Mouse (Mus musculus): ENCODE results near the gene Camk1. TPM values are rescaled to one million over a fixed set of nuclear protein-coding genes. Genes with fewer than 3 reads are reported as not detected.
A peak's percentile ranks its signal among the peaks of the same experiment; 100 is the strongest.

The Camk1 gene
- polyA plus RNA-seq, 1 experiment from 2014 or later = 62.2 TPM

GRCm38 (mm10) chr6:113380480-113380879, 36.7 kb upstream of the Camk1 start:
- no peak for DNase-seq (ENCODE audit: low spot score)
- Histone ChIP-seq H3K4me2 (ENCODE audit: low read depth, severe bottlenecking) (no peak overlapping the region), H3K27ac (replicated peaks; ENCODE audit: low read depth, low read length) (no peak overlapping the region), H3K4me3 (ENCODE audit: low read depth, low read length) (no peak overlapping the region), H3K27me3 (ENCODE audit: control insufficient read depth, insufficient read depth, low read length) (no peaks in the 10 kb centered on the region), H3K9me3 (ENCODE audit: control insufficient read depth, low read length) (no peaks in the 10 kb centered on the region; the same call in 1 of the 2 replicates), H3K4me1 (ENCODE audit: control insufficient read depth, insufficient read depth, low read length) (peaks cover 8% of the 10 kb centered on the region; the same call in 1 of the 2 replicates), H3K36me3 (ENCODE audit: control insufficient read depth, insufficient read depth, low read length) (peaks cover 30% of the 10 kb centered on the region), H3K9ac (ENCODE audit: low read length) (no peak overlapping the region)
- 93% methylated on average over 11 of the region's 11 CpGs for WGBS
- no peak for ATAC-seq (ENCODE audit: insufficient number of reproducible peaks, low FRiP score, low TSS enrichment, low read depth)

GRCm38 (mm10) chr6:113379246-113379645, 35.5 kb upstream of the Camk1 start:
- Histone ChIP-seq H3K9ac (ENCODE audit: low read length) (no peak overlapping the region), H3K36me3 (ENCODE audit: control insufficient read depth, insufficient read depth, low read length) (peaks cover 23% of the 10 kb centered on the region)
- WGBS = 88% methylated on average over 6 of the region's 6 CpGs

DNA sequence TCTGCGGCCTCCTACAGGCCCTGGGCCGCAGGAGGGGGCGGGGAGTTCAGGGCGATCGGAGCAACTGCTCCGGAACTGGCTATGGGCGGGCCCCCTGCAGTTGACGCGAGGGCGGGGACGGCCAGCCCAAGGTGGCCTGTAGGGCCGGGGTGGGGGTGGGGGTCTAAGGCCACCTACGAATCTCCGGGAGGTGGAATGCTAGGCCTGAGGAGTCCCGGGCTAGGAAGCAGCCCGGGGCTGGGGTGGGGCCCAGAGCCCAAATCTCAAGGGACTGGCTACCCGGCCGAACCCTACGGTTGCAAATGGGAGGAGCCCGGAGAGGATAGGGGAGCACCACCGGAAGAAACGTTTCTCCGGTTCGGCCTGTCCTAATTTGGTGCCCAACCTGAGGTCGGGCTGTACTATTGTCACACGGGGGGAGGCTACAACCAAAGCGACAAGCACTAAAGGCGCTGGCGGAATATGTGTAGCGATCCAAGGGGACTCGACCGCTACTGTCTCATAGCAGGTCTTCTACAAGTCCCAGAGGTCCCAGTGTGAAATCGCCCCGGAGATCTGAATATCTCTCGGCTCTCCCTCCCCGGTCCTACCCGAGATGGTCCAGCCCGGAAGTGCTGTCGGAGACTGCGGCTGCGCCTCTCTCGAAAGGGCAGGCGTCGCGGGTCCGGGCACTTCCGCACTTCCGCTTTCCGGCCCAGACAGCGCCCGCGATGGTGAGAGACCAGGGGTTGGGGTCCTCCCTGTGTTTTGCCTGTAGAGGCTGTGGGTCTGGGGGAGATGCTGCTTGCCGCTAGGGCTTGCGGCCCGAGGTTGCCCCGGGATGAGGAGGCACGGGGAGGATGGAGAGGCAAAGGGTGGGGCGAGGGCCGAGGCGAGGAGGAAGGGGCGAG, 34.0 kb upstream of the Camk1 start, which contains the start of the genes Tada3 and Arpc4:
Tada3 (minus strand) TSS at position 388 of the 890 bp plus-strand sequence.
Arpc4 (plus strand) TSS at position 620 of the 890 bp plus-strand sequence.
- Histone ChIP-seq H3K27ac (replicated peaks; ENCODE audit: low read depth, low read length) (peak within 1 kb of the TSS; percentile 80), H3K27me3 (ENCODE audit: control insufficient read depth, insufficient read depth, low read length) (no peaks in the 10 kb centered on the region), H3K4me3 (ENCODE audit: low read depth, low read length) (peak within 1 kb of the TSS; percentile 100), H3K4me1 (ENCODE audit: control insufficient read depth, insufficient read depth, low read length) (peaks cover 8% of the 10 kb centered on the region; the same call in 1 of the 2 replicates), H3K9me3 (ENCODE audit: control insufficient read depth, low read length) (no peaks in the 10 kb centered on the region; the same call in 1 of the 2 replicates), H3K36me3 (ENCODE audit: control insufficient read depth, insufficient read depth, low read length) (peaks cover 18% of the 10 kb centered on the region; the same call in 1 of the 2 replicates), H3K4me2 (ENCODE audit: low read depth, severe bottlenecking) (peak within 1 kb of the TSS; percentile 96), H3K9ac (ENCODE audit: low read length) (peak within 1 kb of the TSS; percentile 87)
- WGBS = under 1% methylated on average over 61 of the region's 61 CpGs
- DNase-seq (ENCODE audit: low spot score) = peak; percentile 95
- peak; percentile 97 for ATAC-seq (ENCODE audit: insufficient number of reproducible peaks, low FRiP score, low TSS enrichment, low read depth)

More at GRCm38 (mm10) chr6:113379246-113379645, 35.5 kb upstream of the Camk1 start:
- H3K4me3 ChIP-seq (ENCODE audit: low read depth, low read length) = peak overlapping the region; percentile 100
- H3K4me2 ChIP-seq (ENCODE audit: low read depth, severe bottlenecking) = peak overlapping the region; percentile 96; the same call in 1 of the 2 replicates
- no peaks in the 10 kb centered on the region for H3K27me3 ChIP-seq (ENCODE audit: control insufficient read depth, insufficient read depth, low read length)
- peaks cover 8% of the 10 kb centered on the region; the same call in 1 of the 2 replicates for H3K4me1 ChIP-seq (ENCODE audit: control insufficient read depth, insufficient read depth, low read length)
- H3K9me3 ChIP-seq (ENCODE audit: control insufficient read depth, low read length) = no peaks in the 10 kb centered on the region; the same call in 1 of the 2 replicates
- H3K27ac ChIP-seq (replicated peaks; ENCODE audit: low read depth, low read length) = no peak overlapping the region
- DNase-seq (ENCODE audit: low spot score) (no peak), ATAC-seq (ENCODE audit: insufficient number of reproducible peaks, low FRiP score, low TSS enrichment, low read depth) (no peak)

DNA sequence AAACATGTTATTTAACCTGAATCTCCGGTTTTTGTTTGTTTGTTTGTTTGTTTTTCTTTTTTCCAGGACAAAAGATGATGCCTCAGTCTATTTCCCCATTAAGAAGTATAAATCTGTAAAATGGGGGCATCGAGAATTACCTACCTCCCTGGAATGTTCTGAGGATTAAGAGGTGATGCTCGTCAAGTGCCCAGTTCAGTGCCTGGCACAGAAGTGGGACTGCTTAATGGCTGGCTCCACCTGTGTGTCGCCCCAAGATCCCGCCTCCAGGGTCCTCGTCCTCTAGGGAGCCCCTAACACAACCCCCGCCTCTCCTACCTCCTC, 33.4 kb upstream of the Camk1 start:
- Histone ChIP-seq H3K36me3 (ENCODE audit: control insufficient read depth, insufficient read depth, low read length) (peaks cover 19% of the 10 kb centered on the region; the same call in 1 of the 2 replicates), H3K9ac (ENCODE audit: low read length) (peak overlapping the region; percentile 87), H3K4me3 (ENCODE audit: low read depth, low read length) (peak overlapping the region; percentile 100), H3K27me3 (ENCODE audit: control insufficient read depth, insufficient read depth, low read length) (no peaks in the 10 kb centered on the region), H3K4me2 (ENCODE audit: low read depth, severe bottlenecking) (peak overlapping the region; percentile 96), H3K27ac (replicated peaks; ENCODE audit: low read depth, low read length) (peak overlapping the region; percentile 80), H3K9me3 (ENCODE audit: control insufficient read depth, low read length) (no peaks in the 10 kb centered on the region; the same call in 1 of the 2 replicates), H3K4me1 (ENCODE audit: control insufficient read depth, insufficient read depth, low read length) (peaks cover 8% of the 10 kb centered on the region; the same call in 1 of the 2 replicates)
- 11% methylated on average over 7 of the region's 7 CpGs for WGBS
- ATAC-seq (ENCODE audit: insufficient number of reproducible peaks, low FRiP score, low TSS enrichment, low read depth) (no peak), DNase-seq (ENCODE audit: low spot score) (no peak)

DNA sequence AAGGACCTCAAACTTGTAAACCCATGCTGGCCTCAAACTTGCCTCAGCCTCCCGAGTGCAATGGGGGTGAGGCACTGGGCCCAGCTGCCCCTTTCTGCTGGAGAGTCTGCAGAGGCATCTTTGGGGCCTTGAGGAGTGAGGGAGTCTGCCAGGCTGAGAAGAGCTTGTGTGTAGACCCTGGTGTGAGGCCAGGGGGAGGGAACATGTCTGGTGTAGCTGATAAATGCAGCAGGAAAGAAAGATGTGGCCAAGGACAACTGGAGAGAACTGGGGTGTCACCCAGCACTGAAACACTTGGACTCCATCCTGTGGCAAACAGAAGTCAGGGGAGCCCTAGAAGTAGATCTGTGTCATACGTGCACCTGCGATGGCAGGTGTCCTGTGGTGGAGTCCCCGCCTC, 29.7 kb upstream of the Camk1 start:
- ATAC-seq (ENCODE audit: insufficient number of reproducible peaks, low FRiP score, low TSS enrichment, low read depth) (no peak), DNase-seq (ENCODE audit: low spot score) (no peak)
- Histone ChIP-seq H3K4me1 (ENCODE audit: control insufficient read depth, insufficient read depth, low read length) (no peaks in the 10 kb centered on the region), H3K4me2 (ENCODE audit: low read depth, severe bottlenecking) (no peak overlapping the region), H3K27ac (replicated peaks; ENCODE audit: low read depth, low read length) (no peak overlapping the region), H3K9ac (ENCODE audit: low read length) (no peak overlapping the region), H3K36me3 (ENCODE audit: control insufficient read depth, insufficient read depth, low read length) (peaks cover 15% of the 10 kb centered on the region), H3K4me3 (ENCODE audit: low read depth, low read length) (no peak overlapping the region), H3K27me3 (ENCODE audit: control insufficient read depth, insufficient read depth, low read length) (no peaks in the 10 kb centered on the region), H3K9me3 (ENCODE audit: control insufficient read depth, low read length) (no peaks in the 10 kb centered on the region)
- WGBS = 91% methylated on average over 4 of the region's 4 CpGs

DNA sequence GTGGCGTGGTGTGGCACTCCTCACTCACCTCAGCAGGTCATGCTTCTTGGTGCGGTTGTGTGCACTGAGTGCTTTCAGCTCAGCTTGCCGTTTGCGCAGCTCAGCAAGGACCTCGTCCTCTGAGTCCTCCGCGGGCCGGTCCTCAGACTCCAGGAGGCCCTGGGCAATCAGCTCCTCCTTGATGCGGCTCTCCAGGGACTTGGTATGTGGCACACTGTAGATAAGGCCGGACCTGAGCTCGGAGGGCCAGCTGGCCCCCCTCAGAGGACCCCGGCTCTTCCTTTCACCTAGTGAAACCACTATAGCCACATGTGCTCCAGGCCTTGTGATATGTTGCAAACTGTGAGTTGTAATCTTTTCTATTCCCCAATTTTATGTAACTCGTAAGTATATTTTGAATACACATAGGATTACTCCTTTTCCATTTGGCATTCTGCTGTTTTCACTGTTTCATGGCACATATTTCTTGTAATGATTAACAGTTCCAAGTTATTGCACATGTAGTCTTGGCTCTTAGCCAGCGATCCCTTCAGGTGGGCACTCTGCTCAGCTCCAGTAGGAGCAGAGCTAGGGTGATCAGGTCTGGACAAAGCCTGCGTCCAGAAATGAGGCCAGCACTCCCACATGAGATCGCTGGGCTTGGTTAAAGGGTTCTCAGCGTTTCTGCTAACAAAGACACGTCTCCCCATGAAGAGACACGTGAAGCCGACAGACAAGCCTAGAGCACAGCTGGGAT, 26.6 kb upstream of the Camk1 start:
- no peak overlapping the region for H3K4me2 ChIP-seq (ENCODE audit: low read depth, severe bottlenecking)
- no peaks in the 10 kb centered on the region for H3K4me1 ChIP-seq (ENCODE audit: control insufficient read depth, insufficient read depth, low read length)
- no peaks in the 10 kb centered on the region for H3K27me3 ChIP-seq (ENCODE audit: control insufficient read depth, insufficient read depth, low read length)
- H3K9ac ChIP-seq (ENCODE audit: low read length) = no peak overlapping the region
- no peak overlapping the region for H3K4me3 ChIP-seq (ENCODE audit: low read depth, low read length)
- 91% methylated on average over 20 of the region's 20 CpGs for WGBS
- H3K27ac ChIP-seq (replicated peaks; ENCODE audit: low read depth, low read length) = no peak overlapping the region
- H3K9me3 ChIP-seq (ENCODE audit: control insufficient read depth, low read length) = no peaks in the 10 kb centered on the region
- ATAC-seq (ENCODE audit: insufficient number of reproducible peaks, low FRiP score, low TSS enrichment, low read depth) (no peak), DNase-seq (ENCODE audit: low spot score) (no peak)
- peaks cover 12% of the 10 kb centered on the region for H3K36me3 ChIP-seq (ENCODE audit: control insufficient read depth, insufficient read depth, low read length)

DNA sequence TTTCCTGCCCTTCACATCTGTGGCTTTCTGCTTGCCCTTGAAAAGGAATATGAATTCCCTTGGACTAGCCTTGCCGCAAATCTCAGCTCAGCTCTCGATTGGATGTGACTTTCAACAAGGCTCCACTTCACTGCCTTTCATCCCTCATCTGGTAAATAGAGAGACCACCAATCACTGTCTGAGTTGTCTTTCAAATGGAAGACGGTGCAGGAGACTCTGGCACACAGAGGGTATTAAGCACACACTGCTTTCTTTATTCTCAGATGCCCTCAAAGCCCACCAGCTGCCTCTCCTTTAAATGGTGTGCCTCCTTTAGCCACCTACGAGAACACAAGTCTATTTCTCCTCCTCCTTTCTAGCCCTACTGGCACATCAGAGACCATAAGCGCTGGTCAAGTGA, 24.8 kb upstream of the Camk1 start:
- no peak for ATAC-seq (ENCODE audit: insufficient number of reproducible peaks, low FRiP score, low TSS enrichment, low read depth)
- Histone ChIP-seq H3K27me3 (ENCODE audit: control insufficient read depth, insufficient read depth, low read length) (no peaks in the 10 kb centered on the region), H3K9me3 (ENCODE audit: control insufficient read depth, low read length) (no peaks in the 10 kb centered on the region), H3K4me1 (ENCODE audit: control insufficient read depth, insufficient read depth, low read length) (no peaks in the 10 kb centered on the region), H3K4me2 (ENCODE audit: low read depth, severe bottlenecking) (no peak overlapping the region), H3K27ac (replicated peaks; ENCODE audit: low read depth, low read length) (no peak overlapping the region), H3K36me3 (ENCODE audit: control insufficient read depth, insufficient read depth, low read length) (peaks cover 9% of the 10 kb centered on the region), H3K9ac (ENCODE audit: low read length) (no peak overlapping the region), H3K4me3 (ENCODE audit: low read depth, low read length) (no peak overlapping the region)
- 90% methylated on average over 5 of the region's 5 CpGs for WGBS
- no peak for DNase-seq (ENCODE audit: low spot score)

GRCm38 (mm10) chr6:113368124-113368523, 24.3 kb upstream of the Camk1 start:
- no peaks in the 10 kb centered on the region for H3K9me3 ChIP-seq (ENCODE audit: control insufficient read depth, low read length)
- no peak overlapping the region for H3K4me2 ChIP-seq (ENCODE audit: low read depth, severe bottlenecking)
- WGBS = 92% methylated on average over 7 of the region's 7 CpGs
- no peaks in the 10 kb centered on the region for H3K4me1 ChIP-seq (ENCODE audit: control insufficient read depth, insufficient read depth, low read length)
- H3K27ac ChIP-seq (replicated peaks; ENCODE audit: low read depth, low read length) = no peak overlapping the region
- H3K9ac ChIP-seq (ENCODE audit: low read length) = no peak overlapping the region
- no peak overlapping the region for H3K4me3 ChIP-seq (ENCODE audit: low read depth, low read length)
- DNase-seq (ENCODE audit: low spot score) (no peak), ATAC-seq (ENCODE audit: insufficient number of reproducible peaks, low FRiP score, low TSS enrichment, low read depth) (no peak)
- H3K27me3 ChIP-seq (ENCODE audit: control insufficient read depth, insufficient read depth, low read length) = no peaks in the 10 kb centered on the region
- H3K36me3 ChIP-seq (ENCODE audit: control insufficient read depth, insufficient read depth, low read length) = peaks cover 9% of the 10 kb centered on the region
